Mouse (Mus musculus): ENCODE data around the gene Gfy. TPM values are rescaled to one million over a fixed set of nuclear protein-coding genes. Genes with fewer than 3 reads are reported as not detected.
"Not testable (repeated sequence)": the region's sequence is repeated elsewhere in the genome, so short reads cannot be mapped to it uniquely, and the experiment has no call there.

Gene Gfy
- polyA plus RNA-seq, 1 experiment from 2014 or later, result 0.13 TPM

DNA sequence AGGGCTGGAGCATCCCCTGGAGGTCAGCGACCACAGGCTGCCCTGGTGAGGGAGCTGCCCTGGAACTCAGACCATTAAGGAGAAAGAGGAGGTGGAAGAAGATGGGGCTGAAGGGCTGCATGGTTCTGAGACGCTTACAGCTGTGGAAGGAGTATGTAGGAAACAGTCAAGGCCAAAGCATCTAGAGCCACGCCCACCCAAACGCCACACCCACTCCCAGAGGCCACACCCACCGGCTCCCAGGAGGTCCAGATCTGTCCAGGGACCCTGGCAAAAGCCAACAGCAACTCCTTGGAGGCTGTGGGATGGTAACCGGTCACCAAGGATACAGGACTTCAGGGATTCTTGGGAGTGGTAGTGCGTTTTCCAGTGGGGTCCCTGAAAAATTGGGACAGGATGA is 819 bp downstream of the Gfy start:
- DNase-seq (ENCODE audit: low spot score) (no peak), ATAC-seq (replicated peaks; ENCODE audit: low FRiP score) (no peak)
- Histone ChIP-seq H3K27ac (ENCODE audit: low read depth, low read length) (no peak overlapping the region), H3K27me3 (ENCODE audit: control insufficient read depth, insufficient read depth, low read length) (peaks cover 95% of the 10 kb centered on the region), H3K36me3 (ENCODE audit: control insufficient read depth, insufficient read depth, low read length) (no peaks in the 10 kb centered on the region), H3K4me1 (replicated peaks; ENCODE audit: control insufficient read depth, insufficient read depth, low read length) (peaks cover 11% of the 10 kb centered on the region), H3K9me3 (ENCODE audit: control insufficient read depth, low read length) (no peaks in the 10 kb centered on the region), H3K9ac (ENCODE audit: low read length) (no peak overlapping the region), H3K4me3 (ENCODE audit: low read depth, low read length) (no peak overlapping the region), H3K4me2 (ENCODE audit: low read depth, low read length, severe bottlenecking) (no peak overlapping the region)
- 21% methylated on average over 7 of the region's 7 CpGs for WGBS

DNA sequence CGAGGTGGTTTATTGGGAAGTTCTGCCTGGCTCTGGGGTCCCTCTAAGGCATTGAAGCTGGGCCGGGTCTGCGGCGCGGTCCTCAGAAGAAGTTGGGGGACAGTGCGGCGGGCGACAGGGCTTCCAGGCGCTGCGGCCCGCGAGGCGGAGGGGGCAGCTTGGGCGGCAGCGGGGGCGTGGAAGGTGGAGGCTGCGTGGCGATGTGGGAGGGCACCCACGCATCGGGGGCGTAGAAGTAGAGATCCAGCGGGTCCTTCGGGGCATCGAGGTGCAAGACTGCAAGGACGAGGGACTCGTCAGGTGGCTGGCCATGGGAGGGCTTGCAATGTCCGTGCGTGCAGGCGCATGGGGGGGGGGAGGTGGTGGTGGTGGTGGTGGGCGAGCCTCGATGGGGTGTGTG is 3.0 kb downstream of the Gfy start:
- Histone ChIP-seq H3K9me3 (ENCODE audit: control insufficient read depth, low read length) (no peaks in the 10 kb centered on the region), H3K36me3 (ENCODE audit: control insufficient read depth, insufficient read depth, low read length) (no peaks in the 10 kb centered on the region), H3K4me1 (replicated peaks; ENCODE audit: control insufficient read depth, insufficient read depth, low read length) (peaks cover 10% of the 10 kb centered on the region), H3K9ac (ENCODE audit: low read length) (0 out of 2 replicates have a peak overlapping the region, but pooled peaks have one; percentile 20), H3K4me2 (ENCODE audit: low read depth, low read length, severe bottlenecking) (peak overlapping the region; percentile 38; the same call in 1 of the 2 replicates), H3K27me3 (ENCODE audit: control insufficient read depth, insufficient read depth, low read length) (peaks cover 73% of the 10 kb centered on the region), H3K27ac (ENCODE audit: low read depth, low read length) (no peak overlapping the region), H3K4me3 (ENCODE audit: low read depth, low read length) (0 out of 2 replicates have a peak overlapping the region, but pooled peaks have one; percentile 13)
- no peak for ATAC-seq (replicated peaks; ENCODE audit: low FRiP score)
- no peak for DNase-seq (ENCODE audit: low spot score)
- WGBS, result 3% methylated on average over 29 of the region's 31 CpGs

DNA sequence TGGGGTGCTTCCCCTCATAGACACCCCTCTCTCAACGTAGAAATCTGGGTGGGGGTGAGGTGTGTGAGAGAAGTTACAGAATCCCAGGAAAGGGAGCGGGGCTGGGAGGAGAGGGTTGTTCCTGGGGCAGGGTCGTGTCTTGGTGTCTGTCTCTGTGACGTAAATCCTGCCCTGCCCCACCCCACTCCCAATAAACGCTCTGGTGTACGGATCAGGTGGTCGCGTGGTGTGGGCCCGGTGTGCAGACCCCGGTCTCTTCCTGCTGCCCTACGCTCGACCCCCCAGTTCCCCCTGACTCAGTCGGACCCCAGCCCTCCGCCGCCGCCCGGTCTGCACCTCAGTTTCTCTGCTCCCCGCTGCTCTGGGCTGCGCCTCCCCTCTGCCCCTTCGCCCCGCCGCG is 3.4 kb downstream of the Gfy start:
- H3K4me1 ChIP-seq (replicated peaks; ENCODE audit: control insufficient read depth, insufficient read depth, low read length), result peaks cover 9% of the 10 kb centered on the region
- H3K4me2 ChIP-seq (ENCODE audit: low read depth, low read length, severe bottlenecking), result peak overlapping the region; percentile 38
- H3K4me3 ChIP-seq (ENCODE audit: low read depth, low read length), result no peak overlapping the region
- H3K9ac ChIP-seq (ENCODE audit: low read length), result 0 out of 2 replicates have a peak overlapping the region, but pooled peaks have one; percentile 20
- H3K36me3 ChIP-seq (ENCODE audit: control insufficient read depth, insufficient read depth, low read length), result no peaks in the 10 kb centered on the region
- peaks cover 69% of the 10 kb centered on the region for H3K27me3 ChIP-seq (ENCODE audit: control insufficient read depth, insufficient read depth, low read length)
- H3K9me3 ChIP-seq (ENCODE audit: control insufficient read depth, low read length), result no peaks in the 10 kb centered on the region
- H3K27ac ChIP-seq (ENCODE audit: low read depth, low read length), result no peak overlapping the region
- DNase-seq (ENCODE audit: low spot score), result no peak
- no peak for ATAC-seq (replicated peaks; ENCODE audit: low FRiP score)
- WGBS, result 1% methylated on average over 23 of the region's 23 CpGs

DNA sequence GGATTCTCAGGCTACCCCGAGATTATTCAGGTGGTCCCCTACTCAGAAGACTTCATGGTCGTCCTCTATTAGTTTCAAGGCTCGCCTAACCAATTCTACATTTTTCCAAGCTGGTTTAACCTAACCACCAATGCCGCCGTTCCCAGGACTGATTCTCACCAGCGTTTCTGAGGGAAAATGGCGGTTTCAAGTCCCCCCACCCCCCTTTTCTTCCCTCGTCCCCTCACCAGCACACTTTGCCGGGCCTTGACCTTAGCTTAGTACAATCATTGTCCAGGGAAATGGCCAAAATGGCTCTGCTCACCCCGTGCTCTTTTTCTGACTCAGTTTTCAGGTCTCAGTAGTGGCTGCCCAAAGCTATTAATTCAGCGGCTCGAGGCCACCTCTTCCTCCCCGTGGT is 4.0 kb downstream of the Gfy start:
- 2% methylated on average over 13 of the region's 13 CpGs for WGBS
- no peak overlapping the region for H3K4me2 ChIP-seq (ENCODE audit: low read depth, low read length, severe bottlenecking)
- no peaks in the 10 kb centered on the region for H3K9me3 ChIP-seq (ENCODE audit: control insufficient read depth, low read length)
- H3K27ac ChIP-seq (ENCODE audit: low read depth, low read length), result no peak overlapping the region
- ATAC-seq (replicated peaks; ENCODE audit: low FRiP score), result no peak
- H3K36me3 ChIP-seq (ENCODE audit: control insufficient read depth, insufficient read depth, low read length), result no peaks in the 10 kb centered on the region
- no peak overlapping the region for H3K9ac ChIP-seq (ENCODE audit: low read length)
- H3K27me3 ChIP-seq (ENCODE audit: control insufficient read depth, insufficient read depth, low read length), result peaks cover 64% of the 10 kb centered on the region
- DNase-seq (ENCODE audit: low spot score), result no peak
- no peak overlapping the region for H3K4me3 ChIP-seq (ENCODE audit: low read depth, low read length)
- H3K4me1 ChIP-seq (replicated peaks; ENCODE audit: control insufficient read depth, insufficient read depth, low read length), result peaks cover 7% of the 10 kb centered on the region

DNA sequence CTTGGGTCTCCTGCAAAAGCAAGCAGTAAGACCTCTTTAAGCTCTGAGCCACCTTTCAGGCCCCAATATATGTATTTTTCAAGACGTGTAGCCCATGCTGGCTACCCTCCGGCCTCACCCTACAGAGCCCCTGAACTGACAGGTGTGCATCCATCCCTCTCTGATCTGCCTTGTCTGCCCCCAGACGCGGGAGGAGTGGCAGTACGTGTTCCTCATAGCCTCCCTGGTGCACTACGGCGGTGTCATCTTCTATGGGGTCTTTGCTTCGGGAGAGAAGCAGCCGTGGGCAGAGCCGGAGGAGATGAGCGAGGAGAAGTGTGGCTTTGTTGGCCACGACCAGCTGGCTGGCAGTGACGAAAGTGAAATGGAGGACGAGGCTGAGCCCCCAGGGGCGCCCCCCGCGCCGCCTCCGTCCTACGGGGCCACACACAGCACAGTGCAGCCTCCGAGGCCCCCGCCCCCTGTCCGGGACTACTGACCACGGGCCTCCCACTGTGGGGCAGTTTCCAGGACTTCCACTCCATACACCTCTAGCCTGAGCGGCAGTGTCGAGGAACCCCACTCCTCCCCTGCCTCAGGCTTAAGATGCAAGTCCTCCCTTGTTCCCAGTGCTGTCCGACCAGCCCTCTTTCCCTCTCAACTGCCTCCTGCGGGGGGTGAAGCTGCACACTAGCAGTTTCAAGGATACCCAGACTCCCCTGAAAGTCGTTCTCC is 4.6 kb downstream of the Gfy start:
- no peak overlapping the region for H3K9ac ChIP-seq (ENCODE audit: low read length)
- no peaks in the 10 kb centered on the region for H3K36me3 ChIP-seq (ENCODE audit: control insufficient read depth, insufficient read depth, low read length)
- H3K27ac ChIP-seq (ENCODE audit: low read depth, low read length), result no peak overlapping the region
- ATAC-seq (replicated peaks; ENCODE audit: low FRiP score) (no peak), DNase-seq (ENCODE audit: low spot score) (no peak)
- peaks cover 7% of the 10 kb centered on the region for H3K4me1 ChIP-seq (replicated peaks; ENCODE audit: control insufficient read depth, insufficient read depth, low read length)
- 2% methylated on average over 26 of the region's 29 CpGs for WGBS
- H3K4me3 ChIP-seq (ENCODE audit: low read depth, low read length), result 0 out of 2 replicates have a peak overlapping the region, but pooled peaks have one; percentile 7
- peaks cover 5% of the 10 kb centered on the region for H3K9me3 ChIP-seq (ENCODE audit: control insufficient read depth, low read length)
- peak overlapping the region; percentile 18; the same call in 1 of the 2 replicates for H3K4me2 ChIP-seq (ENCODE audit: low read depth, low read length, severe bottlenecking)
- H3K27me3 ChIP-seq (ENCODE audit: control insufficient read depth, insufficient read depth, low read length), result peaks cover 60% of the 10 kb centered on the region

DNA sequence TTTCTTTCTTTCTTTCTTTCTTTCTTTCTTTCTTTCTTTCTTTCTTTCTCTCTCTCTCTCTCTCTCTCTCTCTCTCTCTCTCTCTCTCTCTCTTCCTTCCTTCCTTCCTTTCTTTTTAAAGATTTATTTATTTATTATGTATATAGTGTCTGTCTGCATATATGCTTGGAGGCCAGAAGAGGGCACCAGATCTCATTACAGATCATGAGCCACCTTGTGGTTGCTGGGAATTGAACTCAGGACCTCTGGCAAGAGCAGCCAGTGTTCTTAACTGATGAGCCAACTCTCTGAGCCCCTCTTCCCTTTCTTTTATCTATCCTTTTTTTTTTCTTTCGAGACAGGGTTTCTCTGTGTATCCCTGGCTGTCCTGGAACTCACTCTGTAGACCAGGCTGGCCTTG is 5.6 kb downstream of the Gfy start:
- not testable (repeated sequence) for H3K27ac ChIP-seq (ENCODE audit: low read depth, low read length); H3K9ac ChIP-seq (ENCODE audit: low read length); H3K36me3 ChIP-seq (ENCODE audit: control insufficient read depth, insufficient read depth, low read length); H3K9me3 ChIP-seq (ENCODE audit: control insufficient read depth, low read length); DNase-seq (ENCODE audit: low spot score); H3K4me1 ChIP-seq (replicated peaks; ENCODE audit: control insufficient read depth, insufficient read depth, low read length); ATAC-seq (replicated peaks; ENCODE audit: low FRiP score); H3K4me3 ChIP-seq (ENCODE audit: low read depth, low read length); H3K4me2 ChIP-seq (ENCODE audit: low read depth, low read length, severe bottlenecking)
- H3K27me3 ChIP-seq (ENCODE audit: control insufficient read depth, insufficient read depth, low read length), result peaks cover 59% of the 10 kb centered on the region
- WGBS, result 65% methylated on average over 1 of the region's 1 CpGs

DNA sequence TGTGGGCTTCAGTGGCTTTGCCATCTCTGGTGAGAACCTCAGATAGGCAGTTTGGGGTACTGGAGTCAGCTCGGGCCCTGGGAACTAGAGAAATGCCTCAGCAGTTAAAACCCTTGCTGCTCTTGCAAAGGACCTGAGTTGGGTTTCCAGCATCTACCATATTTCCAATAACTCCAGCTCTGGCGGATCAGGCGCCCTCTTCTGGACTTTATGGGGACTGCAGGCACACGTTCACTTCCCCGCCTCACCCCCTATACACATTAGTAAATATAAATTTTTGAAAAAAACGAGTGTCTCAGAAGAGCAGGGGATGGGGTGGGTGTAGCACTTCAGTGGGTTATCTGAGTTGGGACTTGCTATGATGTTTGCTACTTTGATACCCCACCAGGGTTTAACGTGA is 6.4 kb downstream of the Gfy start:
- no peak overlapping the region for H3K9ac ChIP-seq (ENCODE audit: low read length)
- no peaks in the 10 kb centered on the region for H3K36me3 ChIP-seq (ENCODE audit: control insufficient read depth, insufficient read depth, low read length)
- H3K4me3 ChIP-seq (ENCODE audit: low read depth, low read length), result no peak overlapping the region
- H3K9me3 ChIP-seq (ENCODE audit: control insufficient read depth, low read length), result peaks cover 7% of the 10 kb centered on the region
- H3K4me2 ChIP-seq (ENCODE audit: low read depth, low read length, severe bottlenecking), result no peak overlapping the region
- 56% methylated on average over 7 of the region's 7 CpGs for WGBS
- ATAC-seq (replicated peaks; ENCODE audit: low FRiP score) (no peak), DNase-seq (ENCODE audit: low spot score) (no peak)
- H3K4me1 ChIP-seq (replicated peaks; ENCODE audit: control insufficient read depth, insufficient read depth, low read length), result peaks cover 7% of the 10 kb centered on the region
- no peak overlapping the region for H3K27ac ChIP-seq (ENCODE audit: low read depth, low read length)
- H3K27me3 ChIP-seq (ENCODE audit: control insufficient read depth, insufficient read depth, low read length), result peaks cover 59% of the 10 kb centered on the region

DNA sequence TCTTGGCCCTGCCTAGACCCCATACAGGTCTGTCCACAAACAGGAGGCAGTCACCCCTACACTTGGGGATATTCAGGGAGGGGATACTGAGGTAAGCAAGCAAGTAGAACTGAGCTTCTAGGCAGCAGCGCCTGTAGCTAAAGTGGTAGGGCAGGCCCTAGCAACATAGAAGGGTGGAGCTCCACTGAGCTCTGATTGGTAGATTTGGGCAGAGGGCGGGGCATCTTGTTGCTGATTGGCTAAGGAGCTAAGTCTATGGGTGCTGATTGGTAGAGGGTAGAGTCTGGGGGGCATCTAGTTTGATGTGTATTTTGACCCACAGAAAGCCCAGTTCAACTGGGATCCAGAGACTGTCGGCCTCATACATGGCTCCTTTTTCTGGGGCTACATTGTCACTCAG is 9.9 kb downstream of the Gfy start:
- Histone ChIP-seq H3K36me3 (ENCODE audit: control insufficient read depth, insufficient read depth, low read length) (no peaks in the 10 kb centered on the region), H3K4me2 (ENCODE audit: low read depth, low read length, severe bottlenecking) (no peak overlapping the region), H3K4me3 (ENCODE audit: low read depth, low read length) (no peak overlapping the region), H3K9me3 (ENCODE audit: control insufficient read depth, low read length) (peaks cover 7% of the 10 kb centered on the region), H3K9ac (ENCODE audit: low read length) (no peak overlapping the region), H3K27ac (ENCODE audit: low read depth, low read length) (no peak overlapping the region), H3K4me1 (replicated peaks; ENCODE audit: control insufficient read depth, insufficient read depth, low read length) (no peaks in the 10 kb centered on the region; the same call in 1 of the 2 replicates), H3K27me3 (ENCODE audit: control insufficient read depth, insufficient read depth, low read length) (peaks cover 58% of the 10 kb centered on the region)
- ATAC-seq (replicated peaks; ENCODE audit: low FRiP score) (no peak), DNase-seq (ENCODE audit: low spot score) (no peak)
- WGBS, result 89% methylated on average over 3 of the region's 3 CpGs

DNA sequence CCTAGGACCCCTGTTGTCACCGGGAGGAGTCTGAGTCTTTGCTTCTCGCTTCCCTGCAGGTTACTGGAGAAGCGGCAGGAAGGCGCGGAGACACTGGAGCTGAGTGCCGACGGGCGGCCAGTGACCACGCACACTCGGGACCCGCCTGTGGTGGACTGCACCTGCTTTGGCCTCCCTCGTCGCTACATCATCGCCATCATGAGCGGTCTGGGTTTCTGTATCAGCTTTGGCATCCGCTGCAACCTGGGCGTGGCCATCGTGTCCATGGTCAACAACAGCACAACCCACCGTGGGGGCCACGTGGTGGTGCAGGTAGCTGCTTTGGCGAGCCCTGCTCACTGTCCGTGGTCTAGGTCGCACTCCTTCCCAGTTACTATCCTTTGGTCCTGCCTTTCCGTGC is 10.7 kb downstream of the Gfy start:
- Histone ChIP-seq H3K4me2 (ENCODE audit: low read depth, low read length, severe bottlenecking) (no peak overlapping the region), H3K9ac (ENCODE audit: low read length) (no peak overlapping the region), H3K9me3 (ENCODE audit: control insufficient read depth, low read length) (peaks cover 7% of the 10 kb centered on the region), H3K4me3 (ENCODE audit: low read depth, low read length) (no peak overlapping the region), H3K36me3 (ENCODE audit: control insufficient read depth, insufficient read depth, low read length) (no peaks in the 10 kb centered on the region), H3K4me1 (replicated peaks; ENCODE audit: control insufficient read depth, insufficient read depth, low read length) (peaks cover 4% of the 10 kb centered on the region; the same call in 1 of the 2 replicates), H3K27ac (ENCODE audit: low read depth, low read length) (no peak overlapping the region), H3K27me3 (ENCODE audit: control insufficient read depth, insufficient read depth, low read length) (peaks cover 60% of the 10 kb centered on the region)
- 3% methylated on average over 24 of the region's 24 CpGs for WGBS
- no peak for DNase-seq (ENCODE audit: low spot score)
- ATAC-seq (replicated peaks; ENCODE audit: low FRiP score), result no peak

All from forebrain, embryonic 11.5 days (tissue).